Mouse (Mus musculus) embryonic fibroblast, embryonic 13.5 days (primary cell): ENCODE measurements around the gene Btrc.

Experiments used
- CTCF ChIP-seq: IDR thresholded peaks from 2 replicates; pipeline ENCODE4 v1.5.1; 2011; ENCODE audit warnings: mild to moderate bottlenecking, control low read depth, low read length, moderate library complexity, borderline replicate concordance; ENCODE audit not compliant: insufficient read depth
- POLR2A ChIP-seq: IDR thresholded peaks from 2 replicates; pipeline ENCODE4 v1.6.1; 2011; ENCODE audit warnings: low read depth, mild to moderate bottlenecking, control low read depth, low read length, moderate library complexity

- TF ChIP-seq CTCF: no peak
- no peak for TF ChIP-seq POLR2A
These were observed 47.5 kb downstream of the Btrc start for GRCm38 (mm10) chr19:45411000-45411399.
